Mouse (Mus musculus) erythroblast, embryonic 14.5 days (primary cell): ENCODE measurements around the gene Abhd8. TPM values are rescaled to one million over a fixed set of nuclear protein-coding genes. Genes with fewer than 3 reads are reported as not detected.

Experiments used
- H3K27me3 ChIP-seq: 2 replicates; pipeline ENCODE4 v1.6.1; 2012; ENCODE audit warnings: inconsistent platforms; ENCODE audit not compliant: control insufficient read depth
- H3K36me3 ChIP-seq: 2 replicates; pipeline ENCODE4 v1.6.1; 2012; ENCODE audit warnings: mild to moderate bottlenecking, inconsistent platforms; ENCODE audit not compliant: control insufficient read depth
- H3K4me1 ChIP-seq: 2 replicates; pipeline ENCODE4 v1.6.1; 2012; ENCODE audit warnings: inconsistent platforms; ENCODE audit not compliant: control insufficient read depth
- H3K4me3 ChIP-seq: replicated peaks from 2 replicates; pipeline ENCODE3; 2012; ENCODE audit warnings: moderate library complexity, mild to moderate bottlenecking, inconsistent platforms
- H3K9me3 ChIP-seq: 2 replicates; pipeline ENCODE4 v1.6.1; 2012; ENCODE audit warnings: low read length, inconsistent platforms, mixed read lengths; ENCODE audit not compliant: control insufficient read depth
- GATA1 ChIP-seq: IDR thresholded peaks from 2 replicates; pipeline ENCODE4 v1.6.1; 2012; ENCODE audit warnings: low read length, inconsistent platforms, mixed read lengths
- TAL1 ChIP-seq: IDR thresholded peaks from 3 replicates; pipeline ENCODE4 v1.6.1; 2012; ENCODE audit warnings: low read length, inconsistent platforms, mixed read lengths
- polyA plus RNA-seq: library from polyadenylated mRNA; stranded (reverse); fragments of >175 nt; gene quantifications from 2 replicates; pipeline ENCODE4 v1.2.3, GENCODE M21; 2012

The Abhd8 gene
- polyA plus RNA-seq, 1 experiment = 4.7 TPM

DNA sequence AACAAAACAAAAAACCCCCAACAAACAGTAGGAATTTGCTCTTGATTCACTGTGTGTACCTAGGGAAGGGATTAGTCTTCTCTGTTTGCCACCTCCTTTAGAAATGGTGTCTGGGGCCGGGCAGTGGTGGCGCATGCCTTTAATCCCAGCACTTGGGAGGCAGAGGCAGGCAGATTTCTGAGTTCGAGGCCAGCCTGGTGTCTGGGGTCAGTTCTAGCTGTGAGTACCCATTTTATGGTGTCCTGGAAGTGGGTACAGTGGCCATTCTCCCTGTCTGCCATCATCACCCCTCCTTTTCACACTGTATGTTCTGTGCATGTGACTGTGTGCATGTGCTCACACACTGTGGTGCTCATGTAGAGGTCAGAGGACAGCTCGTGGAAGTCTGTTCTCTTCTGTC, 55.2 kb downstream of the Abhd8 start:
- no peak for TF ChIP-seq TAL1
- TF ChIP-seq GATA1 = no peak

DNA sequence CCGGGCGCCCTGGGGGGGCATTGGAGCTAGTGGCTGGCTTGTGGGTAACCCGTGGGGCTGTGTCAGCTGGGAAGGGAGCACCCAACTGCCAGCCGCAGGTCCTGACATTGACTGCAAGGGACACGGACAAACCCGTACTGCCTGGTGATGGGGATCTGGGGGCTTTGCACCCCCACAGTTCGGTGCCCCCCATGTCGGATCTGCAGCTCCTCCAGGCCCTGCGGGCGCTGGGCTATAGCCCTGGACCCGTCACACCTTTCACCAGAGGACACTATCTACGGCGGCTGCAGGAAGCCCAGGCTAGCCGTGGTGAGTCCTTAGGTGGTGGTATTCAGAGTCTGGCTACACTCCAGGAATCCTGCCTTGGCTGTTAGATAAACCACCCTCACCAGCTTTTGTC, 56.0 kb downstream of the Abhd8 start:
- peaks cover 62% of the 10 kb centered on the region for H3K36me3 ChIP-seq
- H3K9me3 ChIP-seq = no peaks in the 10 kb centered on the region
- H3K27me3 ChIP-seq = no peaks in the 10 kb centered on the region
- H3K4me1 ChIP-seq = peaks cover 53% of the 10 kb centered on the region
- TF ChIP-seq TAL1 (no peak), GATA1 (no peak)
- peak overlapping the region; percentile 68 for H3K4me3 ChIP-seq

More for the DNA sequence above, 55.2 kb downstream of the Abhd8 start:
- Histone ChIP-seq H3K4me3 (peak overlapping the region; percentile 68), H3K36me3 (peaks cover 55% of the 10 kb centered on the region), H3K27me3 (no peaks in the 10 kb centered on the region), H3K9me3 (no peaks in the 10 kb centered on the region), H3K4me1 (peaks cover 53% of the 10 kb centered on the region)

Other genes with a start within 250 kb of the Abhd8 start
- 3.9 and 4.3 TPM in 2 replicates for gene Myo9b, start 190.9 kb downstream of the Abhd8 start, polyA plus RNA-seq
- 3.5 and 4.5 TPM in 2 replicates for gene Haus8, start 190.7 kb downstream of the Abhd8 start, polyA plus RNA-seq
- 16.3 and 17.0 TPM in 2 replicates for gene Use1, start 96.8 kb downstream of the Abhd8 start, polyA plus RNA-seq
- 6.6 and 7.5 TPM in 2 replicates for gene Ocel1, start 92.4 kb downstream of the Abhd8 start, polyA plus RNA-seq
- gene Nr2f6, start 81.7 kb downstream of the Abhd8 start, polyA plus RNA-seq = 0.41 and 0.60 TPM in 2 replicates
- 0.03 and 0.10 TPM in 2 replicates for gene Ushbp1, start 67.9 kb downstream of the Abhd8 start, polyA plus RNA-seq
- 15.4 and 18.1 TPM in 2 replicates for gene Babam1, start 66.8 kb downstream of the Abhd8 start, polyA plus RNA-seq
- 17.4 and 17.5 TPM in 2 replicates for gene Ankle1, start 57.6 kb downstream of the Abhd8 start, polyA plus RNA-seq
- 18.9 and 20.4 TPM in 2 replicates for gene Mrpl34, start 1.3 kb upstream of the Abhd8 start, polyA plus RNA-seq
- gene Dda1, start 5.5 kb upstream of the Abhd8 start, polyA plus RNA-seq = 41.0 and 42.3 TPM in 2 replicates
- 0.09 and 0.20 TPM in 2 replicates for gene Ano8, start 22.3 kb upstream of the Abhd8 start, polyA plus RNA-seq
- 1.2 and 1.4 TPM in 2 replicates for gene Gtpbp3, start 24.4 kb upstream of the Abhd8 start, polyA plus RNA-seq
- 0.18 and 0.30 TPM in 2 replicates for gene Plvap, start 48.1 kb upstream of the Abhd8 start, polyA plus RNA-seq
- 0.02 TPM in 1 of 2 replicates, not detected in the other for gene Ccdc194, start 62.1 kb upstream of the Abhd8 start, polyA plus RNA-seq
- gene Bst2, start 73.8 kb upstream of the Abhd8 start, polyA plus RNA-seq = 0.21 and 0.72 TPM in 2 replicates
- 2.9 and 3.6 TPM in 2 replicates for gene Mvb12a, start 79.3 kb upstream of the Abhd8 start, polyA plus RNA-seq
- gene Tmem221, start 95.2 kb upstream of the Abhd8 start, polyA plus RNA-seq = not detected in 2 replicates
- not detected in 2 replicates for gene Nxnl1, start 102.9 kb upstream of the Abhd8 start, polyA plus RNA-seq
- 0.02 and 0.03 TPM in 2 replicates for gene Slc27a1, start 105.2 kb upstream of the Abhd8 start, polyA plus RNA-seq
- 12.5 and 16.2 TPM in 2 replicates for gene Pgls, start 128.5 kb upstream of the Abhd8 start, polyA plus RNA-seq
- 0.10 and 0.13 TPM in 2 replicates for gene Fam129c, start 134.0 kb upstream of the Abhd8 start, polyA plus RNA-seq
- 0.41 and 0.72 TPM in 2 replicates for gene Colgalt1, start 147.3 kb upstream of the Abhd8 start, polyA plus RNA-seq
- gene Unc13a, start 208.1 kb upstream of the Abhd8 start, polyA plus RNA-seq = 0.01 TPM in 1 of 2 replicates, not detected in the other
- gene Jak3, start 212.6 kb upstream of the Abhd8 start, polyA plus RNA-seq = 1.5 TPM in 2 replicates
- gene Insl3, start 225.6 kb upstream of the Abhd8 start, polyA plus RNA-seq = 0.36 and 0.75 TPM in 2 replicates
- 3.4 and 3.7 TPM in 2 replicates for gene B3gnt3, start 238.1 kb upstream of the Abhd8 start, polyA plus RNA-seq